Mouse (Mus musculus) midbrain, embryonic 12.5 days (tissue): ENCODE results near the gene Wscd2. TPM values are rescaled to one million over a fixed set of nuclear protein-coding genes. Genes with fewer than 3 reads are reported as not detected.

Experiments
- ATAC-seq: fragments of 200-750 bp; cut with Nextera tagmentation; 2 replicates; pipeline ENCODE4 v1.8.0; 2017; ENCODE audit warnings: low read depth, moderate TSS enrichment, moderate library complexity; ENCODE audit not compliant: low FRiP score
- H3K27ac ChIP-seq: fragments of 300-500 bp; sonication (generic); replicated peaks from 2 replicates; pipeline ENCODE4 v1.5.1; 2016; ENCODE audit warnings: mild to moderate bottlenecking
- H3K27me3 ChIP-seq: fragments of 300-500 bp; sonication (generic); 2 replicates; pipeline ENCODE4 v1.6.1; 2016; ENCODE audit warnings: mild to moderate bottlenecking
- H3K36me3 ChIP-seq: fragments of 300-500 bp; sonication (generic); 2 replicates; pipeline ENCODE4 v1.6.1; 2016
- H3K4me1 ChIP-seq: fragments of 300-500 bp; sonication (generic); 2 replicates; pipeline ENCODE4 v1.6.1; 2016
- H3K4me2 ChIP-seq: fragments of 300-500 bp; sonication (generic); replicated peaks from 2 replicates; pipeline ENCODE4 v1.6.1; 2016; ENCODE audit warnings: mild to moderate bottlenecking, moderate library complexity
- H3K4me3 ChIP-seq: fragments of 300-500 bp; sonication (generic); 2 replicates; pipeline ENCODE4 v1.5.1; 2016; ENCODE audit warnings: mild to moderate bottlenecking
- H3K9ac ChIP-seq: fragments of 300-500 bp; sonication (generic); replicated peaks from 2 replicates; pipeline ENCODE4 v1.6.1; 2016; ENCODE audit warnings: mild to moderate bottlenecking, moderate library complexity
- H3K9me3 ChIP-seq: fragments of 300-500 bp; sonication (generic); 2 replicates; pipeline ENCODE4 v1.6.1; 2016; ENCODE audit warnings: mild to moderate bottlenecking
- WGBS: fragments of 180-500 bp; shearing (Covaris S2); methylation state at CpG from one replicate; pipeline ENCODE4 v1.1.7; 2016; 5-methylcytosine and 5-hydroxymethylcytosine counted together
- polyA plus RNA-seq: library from polyadenylated mRNA; unstranded; fragments of >200 nt; fragmentation: Nextera tagmentation; extraction: Ambion mirVana; gene quantifications from 2 replicates; pipeline ENCODE4 v1.2.1, GENCODE M21; 2016

Wscd2 gene
- polyA plus RNA-seq, 1 experiment from 2014 or later, result 14.2 TPM

DNA sequence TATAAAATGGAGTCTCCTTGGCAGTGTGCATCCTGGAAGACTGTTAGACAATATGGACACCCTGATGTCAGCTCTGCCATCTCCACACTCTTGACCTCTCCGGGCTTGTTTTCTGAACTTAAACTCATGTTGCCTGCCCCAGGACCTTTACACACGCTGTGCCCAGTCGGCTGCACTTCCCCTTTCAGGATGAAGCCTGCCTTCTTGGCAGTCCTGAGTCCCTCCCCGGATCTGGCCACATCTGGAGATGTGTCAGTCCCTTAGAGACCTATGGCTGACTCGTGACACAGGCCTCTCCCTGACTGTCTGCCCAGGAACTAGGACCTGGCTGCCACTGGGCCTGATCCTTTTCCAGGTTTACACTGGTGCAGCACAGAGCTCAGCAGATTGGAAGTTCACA lies 16.6 kb downstream of the Wscd2 start:
- Histone ChIP-seq H3K9ac (no peak overlapping the region), H3K4me3 (no peak overlapping the region), H3K36me3 (no peaks in the 10 kb centered on the region), H3K27ac (no peak overlapping the region), H3K4me1 (peaks cover 47% of the 10 kb centered on the region), H3K27me3 (peaks cover 4% of the 10 kb centered on the region; the same call in 1 of the 2 replicates), H3K9me3 (no peaks in the 10 kb centered on the region), H3K4me2 (no peak overlapping the region)
- no peak for ATAC-seq
- 86% methylated on average over 5 of the region's 5 CpGs for WGBS

DNA sequence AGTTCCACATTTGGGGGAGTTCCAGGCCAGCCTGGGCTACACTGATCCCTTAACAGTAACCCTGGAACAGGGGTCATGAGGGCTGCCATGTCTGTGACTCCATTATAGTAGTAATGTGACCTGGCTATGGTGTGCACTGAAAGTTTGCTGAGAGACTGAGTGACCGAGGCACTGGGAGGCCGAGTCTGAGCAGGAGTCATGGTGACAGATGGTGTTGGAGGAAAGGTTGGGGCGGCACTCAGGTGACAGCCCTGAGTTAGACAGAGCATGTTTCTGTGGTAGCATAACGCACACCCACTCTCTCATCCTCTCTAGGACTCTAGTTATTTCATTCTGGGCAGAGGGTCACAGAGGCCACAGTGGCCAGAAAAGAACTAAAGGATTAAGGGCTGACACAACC lies 19.0 kb downstream of the Wscd2 start:
- ATAC-seq, result no peak
- Histone ChIP-seq H3K4me1 (peaks cover 31% of the 10 kb centered on the region), H3K9ac (no peak overlapping the region), H3K9me3 (no peaks in the 10 kb centered on the region), H3K4me2 (no peak overlapping the region), H3K27me3 (peaks cover under 1% of the 10 kb centered on the region; the same call in 1 of the 2 replicates), H3K36me3 (no peaks in the 10 kb centered on the region), H3K27ac (no peak overlapping the region), H3K4me3 (no peak overlapping the region)
- 82% methylated on average over 4 of the region's 4 CpGs for WGBS

DNA sequence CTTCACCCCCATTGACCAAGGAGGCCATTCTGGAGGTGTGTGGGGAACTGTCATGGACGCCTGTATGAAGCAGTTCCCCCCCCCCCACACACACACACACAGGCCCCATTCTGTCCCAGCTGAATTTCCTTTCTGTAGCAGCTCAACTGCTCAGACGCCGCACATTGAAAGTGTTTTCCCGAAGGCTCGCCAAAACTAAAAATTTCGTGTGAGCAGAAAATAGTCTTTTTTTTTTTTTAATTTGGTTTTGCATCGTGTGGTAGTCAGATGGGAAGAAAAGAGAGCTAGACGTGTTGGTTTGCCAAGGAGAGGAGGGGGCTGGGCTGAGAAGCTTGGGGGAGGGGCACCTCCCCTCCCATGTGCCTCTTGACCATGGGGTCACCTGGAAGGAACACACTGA lies 23.5 kb downstream of the Wscd2 start:
- no peak overlapping the region for H3K4me2 ChIP-seq
- no peak overlapping the region for H3K27ac ChIP-seq
- no peaks in the 10 kb centered on the region for H3K36me3 ChIP-seq
- H3K4me3 ChIP-seq, result no peak overlapping the region
- H3K9ac ChIP-seq, result no peak overlapping the region
- H3K9me3 ChIP-seq, result no peaks in the 10 kb centered on the region
- 86% methylated on average over 8 of the region's 8 CpGs for WGBS
- H3K4me1 ChIP-seq, result peaks cover 35% of the 10 kb centered on the region
- ATAC-seq, result no peak
- no peaks in the 10 kb centered on the region for H3K27me3 ChIP-seq

DNA sequence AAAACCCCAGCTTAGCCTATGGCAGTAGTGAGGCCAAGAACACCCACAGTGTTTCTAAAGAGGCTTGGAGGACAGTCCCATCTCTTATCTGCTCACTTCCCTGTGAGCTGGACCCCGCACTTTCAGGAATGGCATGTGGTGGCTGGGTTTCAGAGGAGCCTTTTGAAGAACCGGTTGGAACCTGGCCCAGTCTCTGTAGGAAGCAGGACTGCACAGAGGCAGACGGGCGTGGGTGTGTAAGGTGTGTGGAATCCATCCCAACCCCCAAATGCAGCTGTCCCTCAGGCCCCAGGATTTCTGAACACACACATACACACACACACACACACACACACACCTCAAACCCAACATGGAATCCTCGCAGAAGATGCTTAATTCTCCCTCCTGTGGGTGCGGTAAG lies 23.9 kb downstream of the Wscd2 start:
- WGBS, result 85% methylated on average over 6 of the region's 6 CpGs
- H3K4me3 ChIP-seq, result no peak overlapping the region
- no peaks in the 10 kb centered on the region for H3K27me3 ChIP-seq
- ATAC-seq, result no peak
- H3K4me2 ChIP-seq, result no peak overlapping the region
- peaks cover 35% of the 10 kb centered on the region for H3K4me1 ChIP-seq
- no peak overlapping the region for H3K9ac ChIP-seq
- H3K36me3 ChIP-seq, result no peaks in the 10 kb centered on the region
- H3K9me3 ChIP-seq, result no peaks in the 10 kb centered on the region
- H3K27ac ChIP-seq, result no peak overlapping the region

DNA sequence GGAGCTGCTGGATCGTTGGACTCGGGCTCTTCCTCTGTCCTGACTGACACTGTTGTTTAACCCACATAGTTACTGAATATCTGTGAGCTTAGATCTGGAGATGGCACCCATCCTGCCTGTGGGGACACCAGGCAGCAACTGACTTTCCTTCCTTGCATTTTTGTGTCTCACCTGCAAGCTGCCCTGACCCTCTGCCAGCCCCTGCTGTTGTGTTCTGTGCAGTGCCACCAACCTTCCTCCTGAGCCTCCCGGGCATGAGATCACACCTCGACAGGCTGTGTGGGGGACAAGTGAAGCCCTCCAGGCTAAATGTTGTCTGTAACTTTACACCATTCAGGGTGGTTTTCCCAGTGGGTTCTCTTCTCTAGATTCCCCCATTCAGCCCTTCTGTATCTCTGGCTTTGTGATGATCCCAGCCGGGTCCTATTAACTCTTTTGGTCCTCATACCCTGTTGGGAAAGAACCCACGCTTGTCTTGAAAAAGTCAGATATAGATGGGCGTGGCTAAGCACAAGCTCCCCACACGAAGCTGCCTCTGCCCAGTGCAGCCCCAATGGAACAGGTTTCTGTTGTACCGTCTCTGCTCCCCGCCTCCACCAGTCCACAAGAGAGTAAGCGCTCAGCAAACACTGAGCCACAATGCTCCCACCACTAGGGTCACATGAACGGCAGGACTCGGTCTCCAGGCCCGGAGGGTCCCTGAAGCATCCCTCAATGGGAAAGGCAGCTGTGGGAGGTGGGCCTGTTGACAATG lies 26.2 kb downstream of the Wscd2 start:
- no peaks in the 10 kb centered on the region for H3K36me3 ChIP-seq
- peak; percentile 66 for ATAC-seq
- WGBS, result 35% methylated on average over 14 of the region's 14 CpGs
- no peaks in the 10 kb centered on the region for H3K27me3 ChIP-seq
- peaks cover 27% of the 10 kb centered on the region for H3K4me1 ChIP-seq
- no peak overlapping the region for H3K4me3 ChIP-seq
- peak overlapping the region; percentile 76 for H3K27ac ChIP-seq
- H3K4me2 ChIP-seq, result peak overlapping the region; percentile 36
- H3K9me3 ChIP-seq, result no peaks in the 10 kb centered on the region
- H3K9ac ChIP-seq, result 0 out of 2 replicates have a peak overlapping the region, but pooled peaks have one; percentile 31

DNA sequence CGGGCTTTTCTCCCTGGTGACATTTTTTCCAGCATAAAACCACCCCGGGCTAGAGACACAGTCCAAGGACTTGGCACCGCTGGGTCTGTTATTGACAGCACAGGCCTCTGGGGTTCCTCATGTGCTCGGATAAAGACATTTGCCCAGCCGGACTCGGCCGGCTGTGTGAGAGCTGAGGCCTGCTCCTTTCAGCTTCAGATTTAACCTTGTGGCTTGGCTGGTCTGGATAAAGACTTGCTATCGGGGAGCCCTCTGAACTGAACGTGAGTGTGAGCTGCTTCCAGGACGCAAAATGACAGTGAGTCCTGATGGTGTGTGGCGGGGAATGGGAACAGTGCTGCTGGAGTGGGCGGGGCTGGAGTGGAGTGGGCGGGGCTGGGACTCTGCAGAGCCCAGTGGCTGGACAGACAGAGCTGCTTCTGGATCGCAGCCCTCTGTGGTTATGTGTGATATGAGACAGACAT lies 26.8 kb downstream of the Wscd2 start:
- no peaks in the 10 kb centered on the region for H3K27me3 ChIP-seq
- peaks cover 27% of the 10 kb centered on the region for H3K4me1 ChIP-seq
- no peaks in the 10 kb centered on the region for H3K36me3 ChIP-seq
- H3K9me3 ChIP-seq, result no peaks in the 10 kb centered on the region
- H3K27ac ChIP-seq, result peak overlapping the region; percentile 76
- WGBS, result 15% methylated on average over 14 of the region's 14 CpGs
- peak; percentile 49; the same call in 1 of the 2 replicates for ATAC-seq
- H3K9ac ChIP-seq, result 0 out of 2 replicates have a peak overlapping the region, but pooled peaks have one; percentile 31
- H3K4me3 ChIP-seq, result no peak overlapping the region
- H3K4me2 ChIP-seq, result peak overlapping the region; percentile 36

- no peaks in the 10 kb centered on the region for H3K9me3 ChIP-seq
- peak overlapping the region; percentile 76 for H3K27ac ChIP-seq
- WGBS, result 71% methylated on average over 4 of the region's 4 CpGs
- H3K9ac ChIP-seq, result no peak overlapping the region
- no peaks in the 10 kb centered on the region for H3K27me3 ChIP-seq
- no peak overlapping the region for H3K4me2 ChIP-seq
- no peak overlapping the region for H3K4me3 ChIP-seq
- no peaks in the 10 kb centered on the region for H3K36me3 ChIP-seq
- ATAC-seq, result no peak
- H3K4me1 ChIP-seq, result peaks cover 27% of the 10 kb centered on the region
Measured at GRCm38 (mm10) chr5:113517387-113517786, 27.3 kb downstream of the Wscd2 start.

DNA sequence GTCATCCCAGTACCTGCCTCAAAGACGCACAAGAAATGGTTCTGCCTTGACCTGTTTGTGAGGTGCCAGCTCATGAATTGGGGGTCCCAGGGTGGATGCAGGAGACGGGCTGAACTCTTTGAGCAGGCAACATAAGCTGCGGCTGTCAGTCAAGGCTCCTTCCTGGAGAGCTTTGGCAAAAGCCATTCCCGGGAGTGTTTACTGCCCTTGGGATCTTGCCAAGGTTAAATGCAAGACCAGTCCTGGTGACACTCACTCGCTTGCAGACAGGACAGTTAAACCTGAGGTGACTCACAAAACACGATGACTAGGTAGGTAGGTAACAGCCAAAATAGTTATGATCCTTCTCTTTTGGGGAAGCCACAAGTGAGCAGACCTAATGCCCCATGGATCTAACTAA lies 30.9 kb downstream of the Wscd2 start:
- Histone ChIP-seq H3K36me3 (no peaks in the 10 kb centered on the region), H3K27ac (no peak overlapping the region), H3K9ac (no peak overlapping the region), H3K27me3 (no peaks in the 10 kb centered on the region), H3K4me2 (no peak overlapping the region), H3K4me3 (no peak overlapping the region), H3K9me3 (no peaks in the 10 kb centered on the region), H3K4me1 (peaks cover 22% of the 10 kb centered on the region)
- 85% methylated on average over 6 of the region's 6 CpGs for WGBS
- ATAC-seq, result no peak

GRCm38 (mm10) chr5:113538826-113539225 lies 48.7 kb downstream of the Wscd2 start:
- no peaks in the 10 kb centered on the region for H3K36me3 ChIP-seq
- no peaks in the 10 kb centered on the region for H3K9me3 ChIP-seq
- H3K27ac ChIP-seq, result no peak overlapping the region
- 0 out of 2 replicates have a peak, but pooled peaks cover 5% of the 10 kb centered on the region for H3K27me3 ChIP-seq
- no peak for ATAC-seq
- no peak overlapping the region for H3K4me3 ChIP-seq
- peaks cover 34% of the 10 kb centered on the region for H3K4me1 ChIP-seq
- WGBS, result 32% methylated on average over 1 of the region's 1 CpGs
- H3K4me2 ChIP-seq, result no peak overlapping the region
- no peak overlapping the region for H3K9ac ChIP-seq

- no peak overlapping the region for H3K4me3 ChIP-seq
- WGBS, result 76% methylated on average over 2 of the region's 2 CpGs
Measured at GRCm38 (mm10) chr5:113539438-113539837, 49.3 kb downstream of the Wscd2 start.

GRCm38 (mm10) chr5:113539858-113540257 lies 49.7 kb downstream of the Wscd2 start:
- 95% methylated on average over 7 of the region's 7 CpGs for WGBS
- no peak for ATAC-seq
- no peak overlapping the region for H3K4me2 ChIP-seq
- H3K27me3 ChIP-seq, result 0 out of 2 replicates have a peak, but pooled peaks cover 5% of the 10 kb centered on the region
- no peaks in the 10 kb centered on the region for H3K36me3 ChIP-seq
- H3K4me3 ChIP-seq, result no peak overlapping the region
- H3K27ac ChIP-seq, result no peak overlapping the region
- H3K9me3 ChIP-seq, result no peaks in the 10 kb centered on the region
- H3K4me1 ChIP-seq, result peaks cover 34% of the 10 kb centered on the region
- no peak overlapping the region for H3K9ac ChIP-seq

More at GRCm38 (mm10) chr5:113539438-113539837, 49.3 kb downstream of the Wscd2 start:
- no peaks in the 10 kb centered on the region for H3K36me3 ChIP-seq
- no peak overlapping the region for H3K27ac ChIP-seq
- 0 out of 2 replicates have a peak, but pooled peaks cover 5% of the 10 kb centered on the region for H3K27me3 ChIP-seq
- no peak for ATAC-seq
- no peak overlapping the region for H3K9ac ChIP-seq
- H3K4me2 ChIP-seq, result no peak overlapping the region
- no peaks in the 10 kb centered on the region for H3K9me3 ChIP-seq
- peaks cover 34% of the 10 kb centered on the region for H3K4me1 ChIP-seq

DNA sequence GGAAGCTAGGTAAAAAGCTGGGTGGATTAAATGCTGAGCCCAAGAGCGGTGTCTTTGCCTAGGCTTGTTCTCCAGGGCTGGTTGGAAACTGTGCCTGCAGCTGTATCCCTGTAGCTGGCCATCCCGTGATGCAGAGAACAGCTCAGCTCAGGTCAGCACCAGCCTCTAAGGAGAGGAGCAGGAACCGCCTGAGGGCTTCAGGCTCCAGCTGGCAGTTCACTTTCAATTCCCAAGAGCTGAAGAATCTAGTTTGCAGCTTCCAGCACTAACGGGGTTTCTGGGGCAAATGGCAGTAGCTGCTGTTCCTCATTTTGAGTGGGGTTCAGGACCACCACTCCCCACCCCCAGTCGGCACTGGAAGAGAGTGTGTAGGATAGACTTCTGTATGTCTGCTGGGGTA lies 51.1 kb downstream of the Wscd2 start:
- Histone ChIP-seq H3K4me3 (no peak overlapping the region), H3K4me2 (no peak overlapping the region), H3K27ac (no peak overlapping the region), H3K9ac (no peak overlapping the region), H3K9me3 (no peaks in the 10 kb centered on the region), H3K4me1 (peaks cover 41% of the 10 kb centered on the region), H3K27me3 (0 out of 2 replicates have a peak, but pooled peaks cover 5% of the 10 kb centered on the region), H3K36me3 (no peaks in the 10 kb centered on the region)
- WGBS, result 61% methylated on average over 5 of the region's 5 CpGs
- ATAC-seq, result no peak
